ENCODE assay signal across 14 mouse cellular contexts in genomic region chr4:114339793-114340192, GRCm38 (mm10).
DNase-seq lines count a peak whose midpoint lies in the region; ATAC-seq and TF ChIP-seq lines count a peak whose summit lies in the region.
"Had no signal": no experiment of that assay in that cellular context is flagged by ENCODE, and none has a peak within 500 bp of the region (broad histone marks: within the 10 kb centered on the region; RNA-seq: fewer than 3 reads in every experiment).

No protein-coding gene starts in this region.

- no peaks in the 10 kb centered on the region for H3K79me2 ChIP-seq in myocyte (ENCODE audit: control insufficient read depth, insufficient read depth)

- peak; percentile 57; the same call in 1 of the 2 replicates for ATAC-seq in lung, embryonic 14.5 days (ENCODE audit: insufficient read depth)
- ATAC-seq: midbrain, embryonic 13.5 days had no signal

- no peaks in the 10 kb centered on the region for H3K9me3 ChIP-seq in lung, embryonic 14.5 days (ENCODE audit: low read depth, low read length)
- H3K9me3 ChIP-seq: embryonic facial prominence, embryonic 15.5 days; heart, embryonic 15.5 days; midbrain, embryonic 13.5 days had no signal

- H3K36me3 ChIP-seq in lung, embryonic 14.5 days (ENCODE audit: insufficient read depth): no peaks in the 10 kb centered on the region
- H3K36me3 ChIP-seq in kidney, adult 2 months (ENCODE audit: control insufficient read depth, insufficient read depth, low read length): no peaks in the 10 kb centered on the region
- no peaks in the 10 kb centered on the region for H3K36me3 ChIP-seq in myocyte (ENCODE audit: control insufficient read depth, insufficient read depth)
- H3K36me3 ChIP-seq: embryonic facial prominence, embryonic 15.5 days; heart, embryonic 15.5 days; midbrain, embryonic 13.5 days had no signal

- H3K27me3 ChIP-seq in lung, embryonic 14.5 days (ENCODE audit: insufficient read depth, low read length): no peaks in the 10 kb centered on the region
- H3K27me3 ChIP-seq in kidney, adult 2 months (replicated peaks; ENCODE audit: control insufficient read depth, insufficient read depth, low read length): no peaks in the 10 kb centered on the region
- H3K27me3 ChIP-seq in myocyte (ENCODE audit: control insufficient read depth, insufficient read depth, insufficient read length): no peaks in the 10 kb centered on the region
- H3K27me3 ChIP-seq: embryonic facial prominence, embryonic 15.5 days; midbrain, embryonic 13.5 days had no signal

- no peak overlapping the region for H3K9ac ChIP-seq in lung, embryonic 14.5 days
- H3K9ac ChIP-seq: embryonic facial prominence, embryonic 15.5 days; heart, embryonic 15.5 days; midbrain, embryonic 13.5 days had no signal

- peak; percentile 73 for DNase-seq in lung, embryonic 14.5 days
- no peak for DNase-seq in lung, adult 2 months
- peak; percentile 90 for DNase-seq in kidney, adult 2 months
- peak; percentile 68 to 88 for DNase-seq in kidney, postnatal 25 days
- no peak for DNase-seq in thymus, postnatal 10 days (ENCODE audit: low spot score in 2 of 2)
- DNase-seq in layer of hippocampus, postnatal 25 days (ENCODE audit: extremely low spot score in 1 of 2, low spot score in 1 of 2): no peak
- no peak for DNase-seq in embryo, embryonic 9.5 days (ENCODE audit: extremely low spot score)
- DNase-seq: cerebellum, adult 11-12 months; layer of hippocampus, adult 9-11 months; liver had no signal

- no peaks in the 10 kb centered on the region for H3K4me1 ChIP-seq in lung, embryonic 14.5 days (ENCODE audit: insufficient read depth)
- H3K4me1 ChIP-seq in lung, adult 2 months (ENCODE audit: control insufficient read depth, insufficient read depth, low read length): no peaks in the 10 kb centered on the region
- peaks cover 33% of the 10 kb centered on the region for H3K4me1 ChIP-seq in kidney, adult 2 months (ENCODE audit: control insufficient read depth, insufficient read depth, low read length)
- H3K4me1 ChIP-seq: embryonic facial prominence, embryonic 15.5 days; heart, embryonic 15.5 days; midbrain, embryonic 13.5 days had no signal

- TF ChIP-seq CTCF in lung, embryonic 14.5 days (IDR thresholded peaks at IDR 0.05; ENCODE audit: low read depth): no peak
- TF ChIP-seq CTCF in lung, adult 2 months (IDR thresholded peaks at IDR 0.05; ENCODE audit: insufficient read depth, low read length): no peak
- TF ChIP-seq CTCF in kidney, adult 2 months (conservative IDR thresholded peaks at IDR 0.05; ENCODE audit: insufficient read depth, insufficient read length, low read depth, low read length): no peak

- 20% methylated on average over 5 of the region's 5 CpGs for whole genome bisulfite sequencing in lung, embryonic 14.5 days
- 50% methylated on average over 5 of the region's 5 CpGs for WGBS in lung, adult 2 months
- 25% methylated on average over 5 of the region's 5 CpGs for WGBS in kidney, adult 2 months

- no peak overlapping the region for H3K27ac ChIP-seq in lung, embryonic 14.5 days (ENCODE audit: low read depth)
- H3K27ac ChIP-seq in kidney, adult 2 months (ENCODE audit: insufficient read depth, low read depth, low read length): peak overlapping the region; percentile 89
- H3K27ac ChIP-seq: embryonic facial prominence, embryonic 15.5 days; heart, embryonic 15.5 days; midbrain, embryonic 13.5 days had no signal

- no peak overlapping the region for H3ac ChIP-seq in myocyte (ENCODE audit: control insufficient read depth, insufficient read length)

- H3K4me3 ChIP-seq in lung, embryonic 14.5 days (ENCODE audit: low read depth, low read length): no peak overlapping the region
- H3K4me3 ChIP-seq in lung, adult 2 months (replicated peaks; ENCODE audit: extremely low read depth, low read depth, low read length): no peak overlapping the region
- H3K4me3 ChIP-seq in kidney, adult 2 months (ENCODE audit: insufficient read depth, low read depth, low read length): no peak overlapping the region
- H3K4me3 ChIP-seq in myocyte: no peak overlapping the region
- H3K4me3 ChIP-seq: embryonic facial prominence, embryonic 15.5 days; heart, embryonic 15.5 days; midbrain, embryonic 13.5 days had no signal

- no peak for TF ChIP-seq POLR2A in lung, adult 2 months (IDR thresholded peaks at IDR 0.05; ENCODE audit: borderline replicate concordance, extremely low read depth, low read depth, low read length)
- no peak for TF ChIP-seq POLR2A in kidney, adult 2 months (IDR thresholded peaks at IDR 0.05; ENCODE audit: low read depth, low read length)
- TF ChIP-seq POLR2A in myocyte (IDR thresholded peaks at IDR 0.05; ENCODE audit: insufficient read length, low read depth): no peak

- no peak overlapping the region for H3K4me2 ChIP-seq in lung, embryonic 14.5 days
- H3K4me2 ChIP-seq in myocyte (ENCODE audit: low read depth): no peak overlapping the region
- H3K4me2 ChIP-seq: embryonic facial prominence, embryonic 15.5 days; heart, embryonic 15.5 days; midbrain, embryonic 13.5 days had no signal

TF ChIP-seq in myocyte, 11 proteins besides CTCF, POLR2A, EP300 and RAD21:
- peak; percentile 21 to 77 (median 54) for TF ChIP-seq MYOD1 (IDR thresholded peaks at IDR 0.05; ENCODE audit: control insufficient read depth in 1 of 3, insufficient read length in 2 of 3, low read depth in 2 of 3)
- no peak for TF ChIP-seq TCF12 (IDR thresholded peaks at IDR 0.05; ENCODE audit: insufficient read depth, poor library complexity, severe bottlenecking)

Comparison
In these comparisons a context has a peak if more than half of its experiments do, and no peak if none do; other contexts are left out.
1. DNase-seq: peak in lung, embryonic 14.5 days (single experiment), kidney, adult 2 months (single experiment) and kidney, postnatal 25 days (2 of 2); none in lung, adult 2 months (single experiment), thymus, postnatal 10 days (0 of 2), layer of hippocampus, postnatal 25 days (0 of 2) and embryo, embryonic 9.5 days (single experiment).